17 mouse cellular contexts compared by ENCODE assay signal in the genomic region with DNA sequence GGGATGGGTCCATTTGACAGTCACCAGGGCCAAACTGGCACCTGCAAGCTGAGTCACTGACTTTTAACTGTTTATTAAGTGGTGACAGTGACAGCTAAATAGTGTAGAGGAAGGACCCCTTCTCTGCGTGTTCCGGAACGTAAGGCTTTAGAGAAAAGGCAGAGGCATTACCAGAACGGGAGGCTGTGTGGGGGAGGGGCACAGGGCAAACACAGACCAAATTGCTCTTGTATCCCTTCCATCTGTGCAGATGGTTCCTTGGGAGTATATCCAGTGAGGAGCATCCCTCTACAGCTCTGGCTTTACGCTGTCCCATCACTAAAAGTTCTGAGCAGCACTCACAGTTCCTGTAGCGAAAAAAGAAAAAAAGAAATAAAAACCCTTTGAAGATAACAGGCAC.
DNase-seq lines count a peak whose midpoint lies in the region.
"Had no signal": no experiment of that assay in that cellular context is flagged by ENCODE, and none has a peak within 500 bp of the region (broad histone marks: within the 10 kb centered on the region; RNA-seq: fewer than 3 reads in every experiment).

No protein-coding gene starts in this region.

- intact Hi-C loops in left cerebral cortex, postnatal 4 days (cut with DNase I) = no loop called here

- DNase-seq in cerebellum, postnatal 10 days = peak; percentile 85 to 89
- DNase-seq in cerebellum, postnatal 4 days (ENCODE audit: low spot score in 2 of 2) = no peak
- peak; percentile 13 to 46 for DNase-seq in cerebellum, postnatal 25 days
- no peak for DNase-seq in cerebellum, postnatal 36 days
- DNase-seq in left cerebral cortex, postnatal 4 days = peak; percentile 51
- no peak for DNase-seq in left cerebral cortex, adult 9 months (ENCODE audit: low spot score in 2 of 2)
- peak; percentile 24 for DNase-seq in brain, adult 2 months (ENCODE audit: low read depth, low spot score)
- DNase-seq in yolk sac, embryonic 10.5 days (ENCODE audit: low spot score) = no peak
- DNase-seq: adrenal gland, adult 8-10 months; adrenal gland, postnatal 14 days; adrenal gland, postnatal 36 days; B cell, adult 2 months; cerebellum, adult 11 months; cerebellum, adult 18-20 months; cerebellum, adult 8-10 months; cerebellum, adult 9-11 months; forebrain, postnatal 0 days had no signal

Comparison
In these comparisons a context has a peak if more than half of its experiments do, and no peak if none do; other contexts are left out.
1. DNase-seq: peak in cerebellum, postnatal 10 days (2 of 2), cerebellum, postnatal 25 days (2 of 2), left cerebral cortex, postnatal 4 days (single experiment) and brain, adult 2 months (single experiment); none in cerebellum, postnatal 4 days (0 of 2), cerebellum, postnatal 36 days (0 of 2), left cerebral cortex, adult 9 months (0 of 2) and yolk sac, embryonic 10.5 days (single experiment).